Mouse (Mus musculus) kidney, adult 8-10 months (tissue): ENCODE results near the gene Parp6.
A peak's percentile ranks its signal among the peaks of the same experiment; 100 is the strongest.

Experiments
- DNase-seq, 2 experiments: peaks; one replicate each; pipeline ENCODE4 v3.0.0; 2022

Parp6 gene

DNA sequence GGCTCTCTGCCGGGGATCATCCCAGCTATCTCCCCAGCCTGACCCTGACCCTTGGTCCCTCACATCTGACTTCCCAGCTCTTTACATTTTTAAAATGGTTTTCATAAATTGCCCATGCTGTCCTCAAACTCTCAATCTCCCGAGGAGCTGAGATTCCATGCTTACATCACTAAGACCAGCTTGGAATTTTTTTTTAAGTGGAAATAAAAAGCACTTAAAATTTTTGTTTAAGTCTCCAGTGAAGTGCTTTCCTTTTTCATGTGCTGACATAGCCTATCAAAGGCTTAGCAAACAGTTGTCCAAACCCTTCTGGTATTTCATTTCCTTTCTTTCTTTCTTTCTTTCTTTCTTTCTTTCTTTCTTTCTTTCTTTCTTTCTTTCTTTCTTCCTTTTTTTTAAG, 66.9 kb downstream of the Parp6 start:
- DNase-seq: no peak

GRCm38 (mm10) chr9:59687416-59688046, 70.4 kb downstream of the Parp6 start:
- no peak for DNase-seq

GRCm38 (mm10) chr9:59691635-59692094, 74.6 kb downstream of the Parp6 start:
- peak; percentile 78 to 83 for DNase-seq

- DNase-seq: no peak
Observed at GRCm38 (mm10) chr9:59692145-59692544, 75.1 kb downstream of the Parp6 start.

GRCm38 (mm10) chr9:59694571-59695450, 77.7 kb downstream of the Parp6 start:
- DNase-seq: no peak

DNA sequence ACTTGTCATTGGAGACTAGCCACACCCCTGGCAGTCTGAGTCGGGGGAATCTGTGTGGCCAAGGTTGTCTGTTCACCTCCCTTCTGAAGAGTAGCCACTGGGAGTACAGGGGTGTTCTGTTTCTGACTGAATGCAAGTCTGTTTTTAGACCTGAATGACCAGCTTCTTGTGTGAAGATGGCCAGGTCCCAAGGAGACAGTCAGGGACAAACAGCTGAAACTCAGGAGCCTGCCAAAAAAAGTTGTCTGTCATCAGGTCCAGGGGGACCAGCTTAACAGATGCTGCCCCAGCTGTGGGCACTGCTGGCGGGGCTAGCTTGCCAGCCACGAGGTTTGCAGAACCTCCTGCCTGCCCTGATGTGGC, 78.3 kb downstream of the Parp6 start:
- no peak for DNase-seq

GRCm38 (mm10) chr9:59696381-59696780, 79.3 kb downstream of the Parp6 start:
- DNase-seq: no peak
